8 mouse cellular contexts compared by ENCODE assay signal in genomic region chr11:101259948-101260825, GRCm38 (mm10). TPM values are rescaled to one million over a fixed set of nuclear protein-coding genes. Genes with fewer than 3 reads are reported as not detected.
A peak's percentile ranks its signal among the peaks of the same experiment; 100 is the strongest.
DNase-seq lines count a peak whose midpoint lies in the region; ATAC-seq and TF ChIP-seq lines count a peak whose summit lies in the region.

Gene Wnk4 (plus strand): TSS chr11:101260567.

- intact Hi-C loops in gastrocnemius, postnatal 14 days (cut with DNase I; ENCODE audit: low total_unique reads), result no loop called here

- peak within 1 kb of the TSS; percentile 98 for H3K4me2 ChIP-seq in intestine, embryonic 14.5 days (ENCODE audit: low read length)
- peak within 1 kb of the TSS; percentile 98 for H3K4me2 ChIP-seq in liver, embryonic 16.5 days (ENCODE audit: low read depth, low read length)

- DNase-seq in layer of hippocampus, adult 8-10 months (ENCODE audit: low spot score in 2 of 2), result no peak
- no peak for DNase-seq in layer of hippocampus, adult 9-10 months (ENCODE audit: low spot score)
- peak; percentile 57 for DNase-seq in gastrocnemius, postnatal 14 days
- DNase-seq in intestine, embryonic 14.5 days (ENCODE audit: low spot score), result peak; percentile 89
- peak; percentile 57 to 62 for DNase-seq in urinary bladder, postnatal 36 days (ENCODE audit: low spot score in 2 of 2)

- no peaks in the 10 kb centered on the region for H3K4me1 ChIP-seq in bone marrow macrophage, adult 2 months (ENCODE audit: control insufficient read depth, insufficient read depth, low read length)
- peaks cover 48% of the 10 kb centered on the region for H3K4me1 ChIP-seq in intestine, embryonic 14.5 days (replicated peaks; ENCODE audit: control insufficient read depth, insufficient read depth, low read length)
- peaks cover 56% of the 10 kb centered on the region for H3K4me1 ChIP-seq in liver, embryonic 16.5 days (ENCODE audit: control insufficient read depth, low read depth, low read length)

- peaks cover 16% of the 10 kb centered on the region for H3K36me3 ChIP-seq in intestine, embryonic 14.5 days (ENCODE audit: control insufficient read depth, insufficient read depth, low read length)
- H3K36me3 ChIP-seq in liver, embryonic 16.5 days (ENCODE audit: control insufficient read depth, insufficient read depth), result no peaks in the 10 kb centered on the region

- H3K4me3 ChIP-seq in bone marrow macrophage, adult 2 months (ENCODE audit: insufficient read depth, low read length), result peak within 1 kb of the TSS; percentile 58
- H3K4me3 ChIP-seq in intestine, embryonic 14.5 days (ENCODE audit: low read depth, low read length), result peak within 1 kb of the TSS; percentile 63
- peak within 1 kb of the TSS; percentile 80 for H3K4me3 ChIP-seq in liver, embryonic 16.5 days (ENCODE audit: low read depth, low read length)

- peak; percentile 85 for ATAC-seq in intestine, embryonic 14.5 days (replicated peaks; ENCODE audit: low FRiP score, low TSS enrichment, low read depth)
- peak; percentile 92 for ATAC-seq in liver, embryonic 16.5 days (ENCODE audit: low read depth)
- ATAC-seq in neutrophil, adult 5-6 weeks (ENCODE audit: extremely low read depth, insufficient number of reproducible peaks, low FRiP score, poor library complexity, severe bottlenecking), result 0 out of 2 replicates have a peak, but pooled peaks have one; percentile 3

- H3K27me3 ChIP-seq in intestine, embryonic 14.5 days (replicated peaks; ENCODE audit: control insufficient read depth, insufficient read depth, low read length), result peaks cover 28% of the 10 kb centered on the region
- peaks cover 38% of the 10 kb centered on the region for H3K27me3 ChIP-seq in liver, embryonic 16.5 days (ENCODE audit: control insufficient read depth, insufficient read depth, low read depth, low read length)

- H3K9me3 ChIP-seq in intestine, embryonic 14.5 days (ENCODE audit: control insufficient read depth, low read length), result no peaks in the 10 kb centered on the region
- H3K9me3 ChIP-seq in liver, embryonic 16.5 days (replicated peaks; ENCODE audit: control insufficient read depth, low read length), result no peaks in the 10 kb centered on the region

- under 1% methylated on average over 37 of the region's 43 CpGs for WGBS in intestine, embryonic 14.5 days
- WGBS in liver, embryonic 16.5 days (ENCODE audit: insufficient replicate concordance), result 1% methylated on average over 43 of the region's 43 CpGs

- H3K9ac ChIP-seq in intestine, embryonic 14.5 days (ENCODE audit: low read length), result peak within 1 kb of the TSS; percentile 66
- H3K9ac ChIP-seq in liver, embryonic 16.5 days (ENCODE audit: low read depth, low read length), result peak within 1 kb of the TSS; percentile 88

- TF ChIP-seq CTCF in bone marrow macrophage, adult 2 months (IDR thresholded peaks at IDR 0.05; ENCODE audit: low read depth, low read length), result no peak

- TF ChIP-seq POLR2A in bone marrow macrophage, adult 2 months (IDR thresholded peaks at IDR 0.05; ENCODE audit: borderline replicate concordance, low read depth, low read length), result no peak; the same call in 1 of the 2 replicates

- no peak within 1 kb of the TSS for H3K27ac ChIP-seq in bone marrow macrophage, adult 2 months (ENCODE audit: insufficient read depth, low read depth, low read length)
- peak within 1 kb of the TSS; percentile 76 for H3K27ac ChIP-seq in intestine, embryonic 14.5 days (ENCODE audit: low read depth)
- H3K27ac ChIP-seq in liver, embryonic 16.5 days (ENCODE audit: low read length), result peak within 1 kb of the TSS; percentile 96

RNA-seq across cellular contexts. Expression of gene Wnk4, which starts in this region (rescaled TPM):
- 10 to 100 TPM in 3 of 4 experiments, 1 to 10 TPM in 1; 9.0 to 11.6 (median 10.9) TPM for total RNA-seq in layer of hippocampus, adult 8-10 months (2022)
- polyA plus RNA-seq in bone marrow macrophage, adult 2 months (2012; ENCODE audit: insufficient read depth, insufficient read length, missing spikeins), result not detected in 2 replicates
- 1 to 10 TPM in 1 of 2 experiments, under 1 TPM in 1; 0.89 to 1.0 TPM for total RNA-seq in gastrocnemius, postnatal 14 days (2021)
- 12.6 and 14.4 TPM in 2 replicates for polyA plus RNA-seq in intestine, embryonic 14.5 days (2014; fragmentation: Nextera tagmentation; extraction: Ambion mirVana)
- polyA plus RNA-seq in liver, embryonic 16.5 days (2015; fragmentation: Nextera tagmentation; extraction: Ambion mirVana), result 4.3 and 5.4 TPM in 2 replicates
- 0.58 and 0.86 TPM in 2 replicates for total RNA-seq in neutrophil, adult 5-6 weeks (2017)

Comparison
In these comparisons a context has a peak if more than half of its experiments do, and no peak if none do; other contexts are left out.
1. Peak in ATAC-seq in neutrophil, adult 5-6 weeks; RNA of the gene not detected or under 1 TPM.
2. DNase-seq: peak in gastrocnemius, postnatal 14 days (single experiment), intestine, embryonic 14.5 days (single experiment) and urinary bladder, postnatal 36 days (2 of 2); none in layer of hippocampus, adult 8-10 months (0 of 2) and layer of hippocampus, adult 9-10 months (single experiment).
3. ATAC-seq: peak in every context shown above with its lines; median percentile 92 in liver, embryonic 16.5 days; 85 in intestine, embryonic 14.5 days; 3 in neutrophil, adult 5-6 weeks.
4. Peak in every context shown above with its lines, with median percentiles within 50 percentile points of each other: H3K4me3 ChIP-seq.